Comparison of ENCODE assay signal across 8 mouse cellular contexts in the genomic region with DNA sequence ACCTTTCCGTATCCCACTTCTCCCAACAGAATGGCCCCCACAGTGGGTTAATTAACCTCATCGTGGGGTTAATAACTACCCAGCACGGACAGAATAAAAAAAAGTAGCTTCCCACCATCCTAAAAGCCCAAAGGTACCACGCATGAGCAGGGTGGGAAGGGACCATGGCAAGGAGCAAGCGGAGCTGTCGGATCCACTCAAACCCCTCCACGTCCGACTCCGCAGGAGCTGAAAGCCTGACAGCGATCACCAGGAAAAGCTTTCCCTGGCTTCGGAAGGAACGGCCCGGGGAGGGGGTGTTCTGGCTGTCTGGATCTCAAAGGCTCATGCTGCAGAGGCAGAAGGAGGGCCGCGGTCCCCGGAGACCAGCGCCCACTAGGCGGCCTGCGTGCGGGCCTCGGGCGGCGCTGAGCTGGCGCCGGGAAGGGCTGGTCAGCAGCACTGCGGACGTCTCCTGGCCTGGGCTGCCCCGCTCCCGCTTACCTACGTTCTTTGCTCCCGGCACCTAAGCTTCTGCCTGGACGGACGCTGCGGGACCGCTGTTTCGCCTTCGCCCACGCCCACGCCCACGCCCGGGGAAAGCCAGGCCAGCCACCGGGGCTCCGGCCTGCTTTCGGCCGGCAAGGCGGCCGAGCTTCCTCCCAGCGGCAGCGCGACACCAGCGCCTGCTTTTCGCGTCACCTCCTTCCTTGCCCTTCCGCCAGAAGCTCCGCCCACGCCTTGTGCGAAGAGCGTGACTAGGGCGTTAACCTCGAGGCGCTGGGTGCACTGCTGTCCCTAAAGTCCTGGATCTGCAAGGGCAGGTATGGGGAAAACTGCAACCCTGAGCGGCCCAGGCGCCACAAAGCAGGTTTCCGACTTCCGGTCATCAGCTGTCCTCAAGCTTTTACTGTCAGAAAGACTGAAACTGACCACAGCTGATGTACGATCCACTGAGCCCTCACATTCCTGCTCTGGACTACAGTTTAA. TPM values are rescaled to one million over a fixed set of nuclear protein-coding genes. Genes with fewer than 3 reads are reported as not detected.
DNase-seq lines count a peak whose midpoint lies in the region; ATAC-seq and TF ChIP-seq lines count a peak whose summit lies in the region.

A gene (minus strand): TSS at position 779 of the 969 bp plus-strand sequence.

- H3K27me3 ChIP-seq in ES-Bruce4 (ENCODE audit: control insufficient read depth, insufficient read depth, low read length, poor library complexity, severe bottlenecking), result no peaks in the 10 kb centered on the region
- no peaks in the 10 kb centered on the region for H3K27me3 ChIP-seq in forebrain, embryonic 13.5 days
- no peaks in the 10 kb centered on the region for H3K27me3 ChIP-seq in liver, postnatal 0 days (ENCODE audit: insufficient read depth, low read length)
- no peaks in the 10 kb centered on the region for H3K27me3 ChIP-seq in neural tube, embryonic 14.5 days (ENCODE audit: control insufficient read depth, insufficient read depth, low read length)

- peak within 1 kb of the TSS; percentile 82 for H3K4me3 ChIP-seq in ES-Bruce4 (ENCODE audit: low read depth, low read length)
- H3K4me3 ChIP-seq in forebrain, embryonic 13.5 days, result peak within 1 kb of the TSS; percentile 99
- peak within 1 kb of the TSS; percentile 83 for H3K4me3 ChIP-seq in liver, postnatal 0 days (ENCODE audit: low read depth, low read length)
- peak within 1 kb of the TSS; percentile 99 for H3K4me3 ChIP-seq in neural tube, embryonic 14.5 days (ENCODE audit: low read depth, low read length)

- TF ChIP-seq CTCF in ES-Bruce4 (IDR thresholded peaks at IDR 0.05; ENCODE audit: low read depth, low read length), result no peak
- TF ChIP-seq CTCF in liver, postnatal 0 days (IDR thresholded peaks at IDR 0.05; ENCODE audit: low read depth), result peak; percentile 52

- intact Hi-C loops in heart, postnatal 10 days (cut with DNase I), result loop anchor here (2.0 kb wide), 1 partner anchor 54 kb away; a partner anchor contains a TSS

- peak within 1 kb of the TSS; percentile 52; the same call in 1 of the 2 replicates for H3K27ac ChIP-seq in ES-Bruce4 (ENCODE audit: insufficient read depth, low read length)
- peak within 1 kb of the TSS; percentile 77 for H3K27ac ChIP-seq in forebrain, embryonic 13.5 days
- peak within 1 kb of the TSS; percentile 86 for H3K27ac ChIP-seq in liver, postnatal 0 days (ENCODE audit: low read depth)
- peak within 1 kb of the TSS; percentile 78 for H3K27ac ChIP-seq in neural tube, embryonic 14.5 days (ENCODE audit: low read depth, low read length)

- H3K4me1 ChIP-seq in ES-Bruce4 (ENCODE audit: control insufficient read depth, insufficient read depth, low read length), result no peaks in the 10 kb centered on the region
- H3K4me1 ChIP-seq in forebrain, embryonic 13.5 days, result peaks cover 21% of the 10 kb centered on the region
- H3K4me1 ChIP-seq in liver, postnatal 0 days (ENCODE audit: insufficient read depth), result peaks cover 13% of the 10 kb centered on the region
- peaks cover 18% of the 10 kb centered on the region for H3K4me1 ChIP-seq in neural tube, embryonic 14.5 days (ENCODE audit: control insufficient read depth, insufficient read depth, low read length)

- 1% methylated on average over 64 of the region's 66 CpGs for WGBS in forebrain, embryonic 13.5 days
- under 1% methylated on average over 66 of the region's 66 CpGs for WGBS in large intestine, adult 2 months
- WGBS in liver, postnatal 0 days (ENCODE audit: insufficient replicate concordance), result under 1% methylated on average over 64 of the region's 66 CpGs
- 2% methylated on average over 66 of the region's 66 CpGs for WGBS in neural tube, embryonic 14.5 days

- H3K9me3 ChIP-seq in ES-Bruce4 (replicated peaks; ENCODE audit: control insufficient read depth, insufficient read depth, low read length, poor library complexity, severe bottlenecking), result no peaks in the 10 kb centered on the region
- no peaks in the 10 kb centered on the region for H3K9me3 ChIP-seq in forebrain, embryonic 13.5 days (replicated peaks)
- no peaks in the 10 kb centered on the region for H3K9me3 ChIP-seq in liver, postnatal 0 days (ENCODE audit: low read length)
- H3K9me3 ChIP-seq in neural tube, embryonic 14.5 days (ENCODE audit: control insufficient read depth, low read length), result no peaks in the 10 kb centered on the region

- peak; percentile 94 to 95 for DNase-seq in heart, postnatal 10 days
- DNase-seq in large intestine, adult 2 months (ENCODE audit: low read depth, low spot score), result peak; percentile 92
- peak; percentile 94 for DNase-seq in liver, postnatal 0 days
- peak; percentile 93 for DNase-seq in testis, postnatal 10 days (ENCODE audit: low spot score)

- H3K4me2 ChIP-seq in forebrain, embryonic 13.5 days, result peak within 1 kb of the TSS; percentile 86
- H3K4me2 ChIP-seq in liver, postnatal 0 days (ENCODE audit: low read depth, low read length), result peak within 1 kb of the TSS; percentile 86
- H3K4me2 ChIP-seq in neural tube, embryonic 14.5 days (ENCODE audit: low read depth, low read length), result peak within 1 kb of the TSS; percentile 90

- TF ChIP-seq POLR2A in ES-Bruce4 (IDR thresholded peaks at IDR 0.05; ENCODE audit: insufficient read depth, low read length), result peak; percentile 64

- peak within 1 kb of the TSS; percentile 63 for H3K9ac ChIP-seq in ES-Bruce4 (ENCODE audit: low read depth, poor library complexity, severe bottlenecking)
- H3K9ac ChIP-seq in forebrain, embryonic 13.5 days, result peak within 1 kb of the TSS; percentile 96
- H3K9ac ChIP-seq in liver, postnatal 0 days (replicated peaks), result peak within 1 kb of the TSS; percentile 89
- H3K9ac ChIP-seq in neural tube, embryonic 14.5 days (replicated peaks; ENCODE audit: low read depth, low read length), result peak within 1 kb of the TSS; percentile 87

- peak; percentile 67; the same call in 1 of the 2 replicates for TF ChIP-seq EP300 in ES-Bruce4 (IDR thresholded peaks at IDR 0.05; ENCODE audit: insufficient read depth, low read depth, low read length)
- no peak for TF ChIP-seq EP300 in liver, postnatal 0 days (IDR thresholded peaks at IDR 0.05; ENCODE audit: low read depth)

- no peaks in the 10 kb centered on the region; the same call in 1 of the 2 replicates for H3K36me3 ChIP-seq in ES-Bruce4 (ENCODE audit: control insufficient read depth, insufficient read depth, low read length, poor library complexity, severe bottlenecking)
- 0 out of 2 replicates have a peak, but pooled peaks cover 3% of the 10 kb centered on the region for H3K36me3 ChIP-seq in forebrain, embryonic 13.5 days (ENCODE audit: poor library complexity, severe bottlenecking)
- no peaks in the 10 kb centered on the region for H3K36me3 ChIP-seq in liver, postnatal 0 days (replicated peaks; ENCODE audit: insufficient read depth, low read length)
- H3K36me3 ChIP-seq in neural tube, embryonic 14.5 days (ENCODE audit: control insufficient read depth, insufficient read depth, low read length), result no peaks in the 10 kb centered on the region

- ATAC-seq in cerebellum, adult (ENCODE audit: insufficient number of reproducible peaks, low FRiP score, low TSS enrichment), result peak; percentile 96
- ATAC-seq in forebrain, embryonic 13.5 days, result peak; percentile 97
- peak; percentile 97 for ATAC-seq in liver, postnatal 0 days
- peak; percentile 94 for ATAC-seq in neural tube, embryonic 14.5 days (ENCODE audit: low read depth)

RNA-seq across cellular contexts. Expression of the gene that starts here (rescaled TPM):
- 23.5 and 25.6 TPM in 2 replicates for polyA plus RNA-seq in ES-Bruce4 (2011; ENCODE audit: insufficient read depth, insufficient read length, low read depth, missing spikeins)
- polyA plus RNA-seq in forebrain, embryonic 13.5 days (2015; fragmentation: Nextera tagmentation; extraction: Ambion mirVana), result 17.1 and 19.5 TPM in 2 replicates
- total RNA-seq in heart, postnatal 10 days (2021), result 10 to 100 TPM; 18.1 to 18.4 TPM
- 3.9 and 5.4 TPM in 2 replicates for polyA plus RNA-seq in large intestine, adult 2 months (2012; rRNA removed)
- 3.7 and 3.8 TPM in 2 replicates for polyA plus RNA-seq in liver, postnatal 0 days (2015; fragmentation: Nextera tagmentation; extraction: Ambion mirVana)
- 13.2 and 13.7 TPM in 2 replicates for polyA plus RNA-seq in neural tube, embryonic 14.5 days (2014; fragmentation: Nextera tagmentation; extraction: Ambion mirVana)

Comparison
In these comparisons a context has a peak if more than half of its experiments do, and no peak if none do; other contexts are left out.
1. Peak in every context shown above with its lines: DNase-seq, ATAC-seq, H3K4me3 ChIP-seq and H3K27ac ChIP-seq.